Mouse (Mus musculus) natural killer cell, adult 2 months (primary cell): ENCODE results near the gene Brinp1.

ENCODE experiments used
- DNase-seq, 2 experiments: peaks; one replicate each; pipeline ENCODE4 v3.0.0; 2022; ENCODE audit warnings: low spot score in 2 of 2

Gene Brinp1

GRCm38 (mm10) chr4:68954322-68954901 is at the start of gene Brinp1:
Gene Brinp1, minus strand, starts transcription at chr4:68954397.
- no peak for DNase-seq

GRCm38 (mm10) chr4:68957265-68957664 is 3.1 kb upstream of the Brinp1 start:
- no peak for DNase-seq

- no peak for DNase-seq
Observed at GRCm38 (mm10) chr4:68955621-68956020, 1.4 kb upstream of the Brinp1 start.

GRCm38 (mm10) chr4:68953667-68954321 is 403 bp downstream of the Brinp1 start:
- no peak for DNase-seq

GRCm38 (mm10) chr4:68953131-68953551 is 1.1 kb downstream of the Brinp1 start:
- no peak for DNase-seq

DNA sequence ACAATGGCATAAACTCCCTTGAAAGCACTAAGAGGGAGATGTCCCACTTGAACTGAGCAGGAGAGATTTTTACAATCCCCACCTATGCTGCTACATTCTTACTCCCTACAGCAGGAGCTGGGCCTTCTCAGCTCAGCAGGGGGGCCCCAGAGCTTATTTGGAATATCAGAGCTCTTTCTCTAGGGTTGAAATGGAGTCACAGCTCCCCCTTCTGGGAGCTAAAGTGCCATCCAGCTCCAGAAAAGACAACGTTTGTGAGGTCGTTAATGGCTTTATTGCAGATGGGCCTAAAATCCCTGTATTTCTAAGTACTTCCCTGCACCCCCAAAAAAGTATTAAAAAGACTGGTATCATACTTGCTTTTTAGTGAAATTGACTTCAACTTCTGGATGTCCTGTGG is 3.6 kb downstream of the Brinp1 start:
- DNase-seq: no peak

- no peak for DNase-seq
Observed at GRCm38 (mm10) chr4:68942938-68943337, 11.3 kb downstream of the Brinp1 start.

GRCm38 (mm10) chr4:68930022-68930421 is 24.2 kb downstream of the Brinp1 start:
- DNase-seq: no peak

- no peak for DNase-seq
Observed at GRCm38 (mm10) chr4:68926091-68926490, 28.1 kb downstream of the Brinp1 start.

- DNase-seq: no peak
Observed at GRCm38 (mm10) chr4:68922944-68923343, 31.3 kb downstream of the Brinp1 start.

GRCm38 (mm10) chr4:68922504-68922903 is 31.7 kb downstream of the Brinp1 start:
- no peak for DNase-seq

GRCm38 (mm10) chr4:68920127-68920526 is 34.1 kb downstream of the Brinp1 start:
- DNase-seq: no peak

GRCm38 (mm10) chr4:68910942-68911341 is 43.3 kb downstream of the Brinp1 start:
- DNase-seq: no peak

DNA sequence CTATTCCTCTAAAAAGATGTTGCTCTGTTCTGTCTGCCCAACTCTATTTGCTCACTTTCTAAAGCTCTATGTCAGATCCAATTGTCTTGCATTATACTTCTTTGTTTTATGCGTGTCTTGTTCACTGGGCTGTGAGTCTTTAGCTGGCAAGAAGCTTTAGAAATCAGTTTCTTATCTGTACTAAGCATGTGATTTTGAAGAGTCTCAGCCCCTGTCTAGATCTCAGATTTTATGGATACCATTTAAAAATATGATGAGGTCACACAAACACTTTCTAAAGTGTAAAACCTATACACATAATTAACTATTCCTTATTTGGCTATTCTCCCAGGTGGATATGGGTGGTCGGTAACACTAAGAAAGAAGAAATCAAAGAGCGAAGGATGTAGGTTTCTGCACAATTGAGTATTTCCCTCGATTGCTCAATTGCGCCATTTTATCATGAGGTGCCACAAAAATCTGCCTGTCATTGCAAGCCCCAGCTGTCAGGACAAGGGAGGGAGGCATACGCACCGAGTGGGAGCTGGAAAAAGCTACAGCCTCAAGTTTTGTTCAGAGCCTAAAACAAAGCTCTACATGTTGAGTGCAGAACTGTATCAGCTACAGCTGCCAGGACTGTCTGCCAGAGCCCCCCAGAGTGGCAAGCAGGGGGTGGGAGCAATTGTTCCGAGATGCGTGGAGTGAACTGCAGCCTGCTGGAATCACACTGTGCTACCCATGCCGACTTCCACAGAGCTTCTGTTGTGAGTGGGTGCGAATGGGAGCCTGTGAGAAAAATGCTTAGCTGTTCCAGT is 47.6 kb downstream of the Brinp1 start:
- DNase-seq: no peak

DNA sequence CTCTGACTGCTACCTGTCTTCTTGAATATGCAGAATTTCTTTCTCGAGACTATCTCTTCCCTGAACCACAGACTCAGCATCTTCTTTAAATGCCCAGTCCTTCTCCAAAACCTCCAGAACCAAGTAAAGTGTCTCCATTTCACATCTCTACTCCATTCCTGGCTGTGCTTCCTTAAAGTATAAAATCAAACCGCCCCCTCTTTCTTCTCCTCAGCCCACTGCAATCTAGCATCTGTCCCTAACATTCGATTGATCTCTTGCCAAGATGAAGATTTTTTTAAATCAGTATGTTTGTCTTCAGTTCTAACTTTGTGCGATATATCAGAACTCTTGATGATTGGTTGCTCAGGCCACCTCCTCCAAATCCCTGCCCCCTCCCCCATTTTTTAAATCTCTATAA is 63.7 kb downstream of the Brinp1 start:
- DNase-seq: no peak

DNA sequence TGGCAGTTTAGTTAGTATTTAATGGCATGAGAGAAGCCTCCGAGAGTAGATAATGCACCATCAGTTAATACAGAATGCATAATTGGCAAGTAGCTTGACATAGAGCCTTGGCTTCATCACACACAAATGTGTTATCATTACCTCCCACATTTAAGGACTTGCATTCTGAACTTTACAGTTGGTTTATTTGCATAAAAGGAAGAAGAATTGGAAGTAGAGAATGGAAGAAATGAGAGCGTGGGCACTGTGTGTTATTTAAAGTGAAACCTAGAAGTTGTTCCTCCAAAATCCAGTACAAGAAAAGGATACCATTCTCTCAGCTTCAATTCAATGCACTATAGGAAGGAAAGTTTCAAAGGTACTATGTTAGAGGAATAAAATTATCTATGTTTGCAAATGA is 67.9 kb downstream of the Brinp1 start:
- DNase-seq: no peak

GRCm38 (mm10) chr4:68872028-68872427 is 82.2 kb downstream of the Brinp1 start:
- no peak for DNase-seq

DNA sequence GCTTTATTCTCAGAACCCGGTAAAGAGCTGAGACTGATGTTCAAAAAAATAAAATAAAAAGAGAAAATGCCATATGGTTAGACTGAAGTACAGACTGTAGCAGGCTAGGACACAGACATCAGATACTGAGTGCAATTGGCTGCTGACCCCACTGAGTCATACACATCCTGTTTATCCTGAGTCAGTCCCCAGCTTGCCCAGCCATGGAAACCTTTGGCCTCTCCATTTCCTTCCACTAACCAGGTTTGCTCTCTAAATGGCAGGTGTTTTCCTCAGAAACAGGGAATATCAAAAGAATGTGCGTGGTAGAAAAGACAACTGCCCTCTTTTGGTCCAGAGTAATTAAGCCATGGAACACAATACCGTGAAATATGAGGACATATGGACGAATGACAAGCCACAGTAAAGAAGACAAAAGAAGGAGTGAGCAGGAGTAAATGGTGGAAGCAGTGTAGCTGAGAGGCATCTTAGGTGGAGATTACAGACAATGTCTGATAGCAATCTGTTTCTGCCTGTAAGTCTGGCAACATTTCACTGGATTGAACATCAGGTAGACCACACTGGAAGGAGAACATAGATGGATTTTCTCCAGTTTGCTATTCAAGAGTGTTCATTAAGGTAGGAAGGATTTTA is 88.9 kb downstream of the Brinp1 start:
- no peak for DNase-seq

GRCm38 (mm10) chr4:68864668-68865067 is 89.5 kb downstream of the Brinp1 start:
- no peak for DNase-seq

DNA sequence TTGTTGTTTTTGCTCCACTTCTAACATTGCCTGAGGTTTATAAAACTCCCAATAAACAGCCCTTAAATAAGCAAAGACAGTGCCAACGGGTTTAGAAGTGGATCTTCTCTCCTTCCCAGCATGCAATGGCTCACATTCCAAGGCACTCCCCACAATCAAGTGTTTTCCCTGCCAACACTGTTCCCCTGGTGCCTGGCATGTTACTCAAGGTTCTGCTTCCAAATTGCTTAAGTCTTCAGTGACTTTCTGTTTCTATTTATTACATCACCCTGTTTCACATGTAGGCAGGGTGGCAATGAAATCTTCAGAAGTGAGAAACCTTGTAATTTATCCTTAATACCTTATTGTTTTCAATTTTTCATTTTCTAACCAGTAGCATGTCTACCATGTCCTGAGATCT is 97.3 kb downstream of the Brinp1 start:
- no peak for DNase-seq

GRCm38 (mm10) chr4:68849671-68850070 is 104.5 kb downstream of the Brinp1 start:
- DNase-seq: no peak

DNA sequence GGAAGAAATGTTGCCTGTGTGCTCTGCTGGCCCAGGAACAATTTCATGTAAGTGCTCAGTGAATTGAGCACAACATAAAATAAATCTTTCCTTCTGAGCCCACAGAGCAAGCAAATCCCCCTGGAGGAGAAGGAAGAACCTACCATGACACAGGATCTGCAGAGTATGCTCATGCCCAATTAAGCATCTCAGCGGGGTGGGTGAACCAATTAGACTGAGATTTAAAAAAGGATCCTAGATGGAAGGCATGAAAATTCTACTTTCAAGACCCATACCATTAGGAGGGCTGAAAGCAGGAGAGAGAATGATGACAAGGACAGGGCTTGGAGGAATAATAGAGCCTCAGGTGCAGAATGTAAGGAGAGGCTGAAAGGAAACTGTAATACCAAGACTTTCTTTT is 107.2 kb downstream of the Brinp1 start:
- DNase-seq: no peak
